Mouse (Mus musculus) cerebellum, adult 11 months (tissue): ENCODE data around the gene Sult4a1.

Source experiments
- DNase-seq: peaks from one replicate; pipeline ENCODE4 v3.0.0; 2022

Sult4a1 gene

DNA sequence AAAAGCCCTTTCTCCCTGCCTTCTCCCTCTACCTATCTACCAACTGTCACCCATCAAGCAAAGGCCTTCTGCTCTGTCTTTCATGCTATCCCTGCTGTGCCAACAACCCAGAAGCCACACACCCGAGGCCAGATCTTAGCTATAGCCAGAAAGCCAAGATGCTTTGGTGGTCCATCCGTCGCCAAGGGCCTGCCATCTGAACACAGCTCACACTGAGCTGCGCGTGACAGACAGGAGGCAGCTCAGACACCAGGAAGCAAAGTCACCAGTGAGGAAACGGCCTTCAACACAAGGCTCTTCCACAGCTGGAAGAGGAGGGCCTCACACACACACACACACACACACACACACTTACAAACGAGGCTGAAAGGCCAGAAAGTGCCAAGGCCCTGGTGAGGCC, 10.6 kb downstream of the Sult4a1 start:
- no peak for DNase-seq

DNA sequence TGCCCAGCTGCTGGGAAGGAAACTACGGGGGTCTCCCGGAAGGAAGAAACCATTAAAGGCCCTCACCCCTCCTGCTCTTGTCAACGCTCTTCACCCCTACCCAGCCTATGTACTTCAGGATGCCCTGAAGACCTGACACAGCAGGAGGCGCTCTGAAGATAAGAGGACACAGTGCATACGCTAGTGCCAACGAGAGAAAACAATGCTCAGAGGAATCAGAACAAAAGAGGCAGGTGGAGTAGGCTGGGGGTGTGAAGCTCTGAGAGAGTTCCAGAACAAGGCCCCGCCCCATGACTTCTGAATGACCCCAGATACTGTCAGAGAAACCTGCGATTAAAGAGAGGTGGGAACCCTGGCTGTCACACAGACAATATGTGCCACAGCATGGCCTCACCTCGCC, 18.8 kb downstream of the Sult4a1 start:
- DNase-seq = no peak

DNA sequence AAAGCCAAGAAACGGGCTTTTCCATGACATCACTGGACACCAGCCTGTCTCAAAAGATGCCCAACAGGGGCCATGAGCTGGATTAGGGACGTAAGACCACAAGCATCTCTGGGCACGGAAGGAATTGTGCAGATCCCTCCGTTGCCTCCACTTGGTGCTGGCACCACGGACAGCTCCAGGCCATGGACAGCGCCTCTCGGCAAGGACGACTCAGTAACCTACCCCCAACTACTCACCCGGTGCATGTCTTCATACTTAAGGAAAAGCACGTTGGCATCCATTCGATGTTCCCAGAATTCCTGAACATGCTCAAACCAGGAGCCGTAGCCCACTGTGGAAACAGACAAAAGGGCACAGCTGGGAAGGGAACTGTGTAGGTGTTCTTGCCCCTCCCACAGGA, 19.2 kb downstream of the Sult4a1 start:
- DNase-seq = no peak

DNA sequence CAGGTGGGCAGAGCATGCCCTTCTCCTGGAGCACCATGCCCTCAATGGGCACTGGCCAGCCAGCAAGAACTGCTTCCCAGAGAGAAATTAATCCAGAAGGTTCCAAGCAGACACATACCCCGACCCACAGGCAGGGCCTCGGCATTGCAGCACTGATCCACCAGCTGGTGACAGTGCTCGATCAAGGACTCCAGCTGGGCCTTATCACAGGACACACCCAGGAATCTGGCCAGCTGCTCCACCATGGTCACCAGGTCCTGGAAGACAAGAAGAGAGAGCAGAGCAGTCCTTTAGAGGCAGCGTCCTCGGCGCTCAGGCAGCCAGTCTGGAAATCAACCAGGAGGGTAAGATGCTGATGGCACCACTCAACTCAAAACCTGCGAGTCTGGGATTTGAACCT, 25.5 kb downstream of the Sult4a1 start:
- no peak for DNase-seq

DNA sequence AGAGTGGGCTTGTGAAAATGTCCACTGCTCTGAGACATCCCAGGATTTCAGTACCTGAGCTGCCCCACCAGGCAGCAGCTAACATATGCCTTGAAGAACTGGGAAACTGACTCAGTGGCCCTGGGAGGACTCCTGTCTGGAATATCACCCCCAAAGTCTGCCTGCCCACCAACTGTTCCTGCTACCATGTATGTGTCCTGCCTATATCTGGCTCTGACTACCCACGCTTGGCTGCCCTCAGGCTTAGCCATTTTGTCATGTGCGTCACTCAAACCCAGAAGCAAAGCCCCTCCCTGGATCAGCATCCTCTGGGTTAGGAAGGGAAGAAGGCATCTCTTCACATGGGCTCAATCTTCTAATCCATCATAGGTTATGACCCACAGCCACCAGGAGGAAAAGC, 26.0 kb downstream of the Sult4a1 start:
- DNase-seq = no peak

DNA sequence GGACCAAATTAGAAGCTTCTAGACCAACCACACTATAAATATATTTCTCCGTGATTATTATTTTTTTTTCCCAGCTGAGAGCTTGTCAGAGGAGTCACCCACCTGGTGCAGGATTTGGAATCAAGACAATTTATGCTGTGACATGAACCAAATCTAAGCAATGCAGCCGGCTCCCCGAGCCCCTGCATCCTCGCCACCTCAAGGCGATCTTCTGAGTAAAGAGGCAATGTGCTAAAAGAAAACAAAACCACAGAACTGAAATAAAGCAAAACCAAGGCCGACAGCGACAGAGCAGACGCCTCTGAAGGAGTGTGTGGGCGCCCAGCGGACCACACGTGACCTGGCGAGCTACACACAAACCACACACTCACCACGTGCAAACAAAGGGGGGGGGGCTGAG, 26.9 kb downstream of the Sult4a1 start:
- no peak for DNase-seq

DNA sequence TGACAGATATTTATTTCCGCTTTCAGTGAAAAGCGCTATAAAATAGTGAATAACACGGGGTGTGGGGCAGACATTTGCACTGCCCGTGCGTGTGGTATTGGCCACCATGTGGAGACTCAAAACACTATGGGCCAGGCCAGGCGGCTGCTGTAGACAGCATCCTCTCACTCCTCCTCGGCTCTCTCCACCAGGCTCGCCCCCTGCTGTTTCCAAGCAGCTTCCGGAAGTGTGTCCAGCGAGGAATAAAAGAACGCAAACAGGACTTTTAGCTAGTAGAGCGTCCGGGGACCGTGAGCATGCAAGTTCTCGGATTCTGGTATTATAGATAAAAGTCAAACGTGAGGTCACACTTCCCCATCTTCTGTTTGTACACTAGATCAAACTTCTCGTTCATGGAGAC, 28.4 kb downstream of the Sult4a1 start:
- no peak for DNase-seq

DNA sequence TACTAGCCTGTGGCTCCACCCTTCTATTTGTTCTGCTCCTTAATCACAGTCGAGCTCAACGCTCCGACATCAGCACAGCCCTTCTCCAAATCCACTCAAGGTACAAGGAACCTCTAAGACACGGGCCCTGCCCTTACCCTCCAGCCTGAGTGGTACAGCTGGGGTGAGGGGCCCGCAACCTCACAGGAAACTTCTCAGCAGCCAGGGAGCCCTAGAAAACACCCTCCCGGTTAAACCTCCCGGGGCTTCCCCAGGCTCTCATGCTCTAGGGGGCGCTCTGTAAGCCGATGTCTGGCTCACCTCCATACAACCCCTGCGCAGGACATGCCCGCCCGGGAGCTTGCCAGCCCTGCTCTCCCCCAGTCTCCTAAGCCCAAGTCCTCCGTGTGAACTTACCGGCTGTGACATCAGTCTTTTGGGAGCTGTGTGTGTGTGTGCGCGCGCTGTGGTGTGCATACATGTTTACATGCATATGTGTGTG, 30.8 kb downstream of the Sult4a1 start:
- no peak for DNase-seq

DNA sequence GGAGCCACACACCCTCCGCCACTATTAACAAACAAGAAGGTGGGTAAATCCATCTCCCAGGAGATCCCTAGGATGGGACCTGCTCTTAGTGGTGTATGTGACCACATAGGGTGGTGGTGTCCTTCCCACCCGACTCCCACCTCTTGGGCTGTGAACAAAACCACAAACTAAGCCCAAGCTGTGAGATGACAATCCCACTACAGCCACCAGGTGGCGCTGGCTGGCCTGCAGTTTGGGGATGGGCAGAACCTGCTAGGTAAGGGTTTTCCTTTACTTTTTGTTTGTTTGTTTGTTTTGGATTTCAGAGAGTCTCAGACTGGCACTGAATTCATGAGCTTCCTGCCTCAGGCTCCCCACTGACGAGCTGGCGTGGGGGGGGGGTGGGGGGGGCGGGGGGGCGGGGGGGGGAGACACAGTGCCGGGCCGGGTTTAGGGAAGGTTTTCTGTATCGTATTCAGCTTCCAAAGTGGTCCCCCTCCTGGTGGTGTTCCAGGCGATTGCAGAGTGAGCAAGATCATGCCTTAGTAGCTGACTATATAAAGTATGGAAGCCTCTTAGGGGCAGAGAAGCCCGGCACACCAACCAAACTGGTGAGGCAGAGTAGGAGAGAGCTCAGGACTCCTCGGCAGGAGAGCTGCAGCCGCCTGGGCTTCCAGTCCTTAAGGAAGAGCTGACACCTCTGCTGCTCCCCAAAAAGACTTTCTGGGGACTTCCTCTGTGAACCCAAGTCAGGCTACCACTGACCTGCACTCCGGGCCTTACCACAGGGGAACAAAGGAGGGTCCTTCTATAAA, 31.4 kb downstream of the Sult4a1 start:
- DNase-seq = peak; percentile 65

DNA sequence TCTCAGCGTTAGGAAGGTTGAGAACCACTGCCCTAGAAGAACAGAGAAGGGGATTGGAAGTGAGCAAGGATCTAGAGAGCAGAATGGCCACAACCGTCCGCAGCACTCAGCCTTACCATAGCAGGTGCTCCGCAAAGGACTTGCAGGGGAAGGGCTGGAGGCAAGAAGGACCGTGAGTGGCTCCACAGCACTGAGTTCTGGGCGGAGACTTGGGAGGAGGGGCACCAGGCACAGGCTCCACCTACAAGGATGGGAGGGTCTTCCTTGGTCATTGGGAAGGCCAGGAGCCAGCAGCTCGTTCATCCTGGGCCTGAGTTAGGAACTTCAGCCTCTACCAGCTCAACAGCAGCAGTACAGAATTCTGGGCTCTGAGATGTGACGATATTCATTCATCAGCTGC, 32.5 kb downstream of the Sult4a1 start:
- no peak for DNase-seq

DNA sequence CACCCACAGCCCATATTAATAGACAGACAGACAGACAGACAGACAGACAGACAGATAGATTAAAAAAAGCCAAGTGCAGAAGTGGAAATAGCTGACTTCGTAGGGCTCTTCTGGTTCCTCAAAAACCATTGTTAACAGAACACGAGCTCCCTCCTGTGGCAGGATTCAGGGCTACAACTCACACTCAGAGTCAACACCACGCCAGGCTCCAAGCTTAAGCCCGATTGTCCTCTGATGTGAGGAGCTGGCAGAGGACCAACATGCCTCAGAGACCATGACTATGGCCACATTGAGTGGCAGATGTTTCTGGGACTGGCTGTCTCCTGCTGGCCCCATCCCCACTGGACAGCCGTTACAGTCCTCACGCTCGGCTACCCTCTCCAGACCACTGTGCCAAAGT, 33.3 kb downstream of the Sult4a1 start:
- peak; percentile 56 for DNase-seq

DNA sequence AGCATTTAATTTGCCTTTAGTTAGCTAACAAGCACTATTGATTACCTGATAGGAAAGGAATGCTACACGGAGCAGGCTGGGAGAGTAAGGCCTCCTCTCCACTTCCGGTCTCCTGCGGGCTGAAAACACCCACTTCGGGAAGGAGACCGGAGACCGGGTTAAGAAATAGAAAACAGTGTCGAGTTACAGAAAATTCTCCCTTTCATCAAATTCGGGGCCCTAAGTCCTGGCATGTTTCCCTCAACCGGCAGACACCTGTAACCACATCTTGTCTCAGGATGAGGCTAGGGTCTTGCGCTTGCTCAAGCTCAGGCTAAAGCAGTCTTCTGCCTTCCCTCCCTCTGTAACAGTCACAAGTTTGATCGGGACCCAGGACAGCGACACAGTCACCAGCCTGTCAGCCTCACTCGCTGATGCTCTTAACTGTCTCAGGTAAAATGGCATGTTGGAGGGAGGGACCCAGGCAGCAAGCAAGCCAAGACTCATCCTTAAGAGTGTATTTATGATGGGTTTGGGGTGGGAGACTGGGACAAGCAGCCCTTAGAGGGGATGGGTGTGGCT, 35.4 kb downstream of the Sult4a1 start:
- no peak for DNase-seq

DNA sequence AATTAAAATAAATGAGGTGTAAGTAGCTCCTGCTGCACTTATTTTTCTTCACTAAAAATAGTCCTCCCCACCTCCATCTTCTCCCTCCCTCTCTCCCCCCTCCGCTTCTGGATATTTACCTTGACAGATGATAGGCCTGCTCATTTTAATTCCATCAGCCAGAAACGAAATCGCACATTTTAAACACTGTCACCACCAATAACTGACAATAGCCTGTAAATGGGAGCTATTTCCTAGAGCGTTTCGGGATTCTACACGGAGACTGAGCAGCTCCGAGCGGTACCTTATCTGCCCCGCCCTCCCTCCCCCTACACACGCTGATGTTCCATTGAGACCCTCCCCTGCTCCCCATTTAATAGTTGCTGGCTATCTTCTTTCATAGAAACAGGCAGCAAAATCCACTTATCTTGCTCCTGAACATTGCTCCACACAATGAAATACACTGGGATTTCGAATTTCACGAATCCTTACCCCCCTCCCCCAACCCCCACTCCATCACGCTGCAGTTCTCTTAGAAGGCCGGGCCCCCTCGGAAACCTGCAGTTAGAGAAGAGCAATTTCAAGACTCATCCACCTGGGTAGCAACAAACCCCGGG, 36.0 kb downstream of the Sult4a1 start:
- no peak for DNase-seq

DNA sequence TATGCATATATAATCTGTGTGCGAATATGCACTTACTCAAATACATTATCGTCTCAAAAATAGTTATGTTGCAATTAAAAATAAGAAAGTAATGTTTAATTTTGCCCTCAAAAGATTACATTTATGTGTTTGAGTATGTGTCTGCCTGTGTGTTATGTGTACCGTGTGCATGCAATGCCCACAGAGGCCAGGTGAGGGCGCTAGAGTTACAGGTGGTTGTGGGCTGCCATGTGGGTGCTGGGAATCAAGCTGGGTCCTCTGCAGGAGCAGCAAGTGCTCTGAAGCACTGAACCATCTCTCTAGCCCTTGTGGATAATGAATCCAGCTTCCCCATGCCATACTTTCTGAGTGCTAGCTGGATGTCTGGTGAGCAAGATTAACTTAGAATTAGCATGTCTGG, 39.9 kb downstream of the Sult4a1 start:
- DNase-seq = no peak

DNA sequence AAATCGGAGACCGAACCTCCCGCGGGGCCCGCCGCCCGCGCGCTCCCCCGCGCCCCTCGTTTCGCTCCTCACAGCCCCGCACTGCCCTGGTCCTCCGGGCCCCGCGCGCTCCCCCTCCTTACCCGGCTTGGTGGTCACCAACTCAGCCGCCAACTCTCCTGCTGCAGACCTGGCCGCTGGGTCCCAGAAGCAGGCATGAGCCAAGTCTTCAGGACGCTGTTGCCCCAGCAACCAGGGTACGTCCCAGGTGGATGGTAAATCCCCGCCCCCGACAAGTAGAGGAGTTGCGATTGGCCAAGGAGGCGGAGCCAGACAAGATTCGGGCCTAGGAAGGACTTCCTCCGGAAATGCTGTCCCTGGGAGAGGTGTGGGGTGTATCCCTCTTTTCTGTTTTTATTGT, 40.4 kb downstream of the Sult4a1 start, which contains the start of gene Efcab6:
Gene Efcab6 (minus strand): TSS at position 240 of the 400 bp plus-strand sequence.
- DNase-seq = no peak

DNA sequence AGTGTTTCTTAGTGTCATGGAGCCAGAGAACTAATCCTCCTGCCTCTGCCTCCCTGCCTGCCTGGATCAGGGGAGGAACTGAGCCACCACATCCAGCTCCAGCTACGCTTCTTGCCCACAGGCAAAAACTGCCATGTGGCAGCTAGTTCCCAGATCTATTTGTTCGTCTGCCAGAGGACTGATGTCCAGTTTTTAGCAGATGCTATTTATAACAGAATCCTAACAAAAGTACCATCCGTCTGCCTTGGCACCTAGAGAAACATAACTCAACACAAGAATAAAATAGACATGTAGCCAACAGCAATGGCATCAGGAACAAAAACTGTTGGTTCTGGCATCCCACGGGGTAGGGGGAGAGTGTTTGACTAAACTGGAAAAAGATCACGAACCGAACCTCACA, 46.7 kb downstream of the Sult4a1 start:
- DNase-seq = no peak

DNA sequence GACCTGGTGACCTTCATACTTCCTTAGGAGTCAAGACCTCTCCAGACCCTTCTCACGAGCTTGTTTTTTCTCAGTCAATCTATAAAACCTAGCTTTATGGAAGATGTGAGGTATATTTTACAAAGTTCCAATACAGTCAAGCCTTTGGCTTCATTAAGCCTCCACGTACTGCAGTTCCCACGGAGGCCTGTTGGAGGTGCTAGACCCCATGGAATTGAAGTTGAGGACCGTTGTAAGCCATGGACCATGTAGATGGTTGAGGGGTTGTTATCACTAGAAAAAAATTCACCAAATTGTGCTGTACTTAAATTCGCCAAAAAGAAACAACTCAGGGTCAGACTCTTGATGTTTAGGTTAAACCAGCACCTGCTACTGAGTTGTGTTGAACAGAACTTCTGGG, 49.5 kb downstream of the Sult4a1 start:
- no peak for DNase-seq

DNA sequence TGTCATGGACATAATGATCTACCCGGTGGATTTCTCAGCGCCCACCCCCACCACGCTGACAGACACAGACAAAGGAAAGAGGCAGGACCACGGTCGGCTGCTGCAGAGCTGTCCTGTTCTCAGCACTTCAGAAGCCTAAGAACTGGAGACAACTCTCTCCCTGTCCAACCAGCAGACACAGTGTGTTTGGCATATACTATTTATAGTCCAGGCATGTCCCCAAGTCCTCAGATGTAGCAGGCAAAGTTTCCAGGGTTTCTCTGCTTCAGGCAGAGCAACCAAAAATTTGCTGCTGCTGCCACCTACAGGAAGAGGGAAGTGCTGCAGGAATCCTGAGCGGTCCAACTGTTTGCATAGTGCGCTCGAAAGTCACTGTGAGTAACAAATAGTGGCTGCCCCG, 51.7 kb downstream of the Sult4a1 start:
- DNase-seq = peak; percentile 70

DNA sequence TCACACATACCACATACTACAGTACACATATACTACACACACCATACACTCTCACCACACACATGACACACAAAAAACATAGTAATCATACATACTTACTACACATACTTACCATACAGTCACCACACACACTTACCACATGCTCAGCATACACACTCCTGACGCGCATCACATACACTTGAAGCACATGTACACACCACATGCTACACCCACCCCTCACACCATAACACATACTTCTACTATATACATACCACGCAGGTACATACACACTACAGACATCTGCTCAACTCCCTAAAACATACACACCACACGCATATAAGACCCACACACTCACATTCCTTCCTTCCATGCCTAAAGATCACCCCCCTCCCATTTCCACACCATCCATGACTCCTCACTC, 52.3 kb downstream of the Sult4a1 start:
- no peak for DNase-seq

DNA sequence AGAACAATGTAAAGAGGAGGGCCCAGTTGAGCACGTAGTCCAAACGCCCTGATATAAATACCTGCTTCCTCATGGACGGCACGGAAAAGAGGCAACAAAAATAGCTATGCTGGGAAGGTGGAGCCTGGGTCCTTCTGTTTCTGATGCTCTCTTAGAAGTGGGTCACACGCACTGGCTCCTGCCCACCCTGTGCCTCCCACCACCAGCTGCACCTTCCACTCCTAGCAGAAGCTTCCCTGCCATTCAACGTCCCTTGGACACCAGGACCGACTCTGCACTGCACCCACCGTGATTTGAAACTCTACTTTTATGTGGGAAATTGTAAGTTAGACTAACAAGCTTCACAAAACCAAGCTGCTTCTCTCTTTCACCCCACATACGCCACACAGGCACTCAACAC, 53.2 kb downstream of the Sult4a1 start:
- no peak for DNase-seq

DNA sequence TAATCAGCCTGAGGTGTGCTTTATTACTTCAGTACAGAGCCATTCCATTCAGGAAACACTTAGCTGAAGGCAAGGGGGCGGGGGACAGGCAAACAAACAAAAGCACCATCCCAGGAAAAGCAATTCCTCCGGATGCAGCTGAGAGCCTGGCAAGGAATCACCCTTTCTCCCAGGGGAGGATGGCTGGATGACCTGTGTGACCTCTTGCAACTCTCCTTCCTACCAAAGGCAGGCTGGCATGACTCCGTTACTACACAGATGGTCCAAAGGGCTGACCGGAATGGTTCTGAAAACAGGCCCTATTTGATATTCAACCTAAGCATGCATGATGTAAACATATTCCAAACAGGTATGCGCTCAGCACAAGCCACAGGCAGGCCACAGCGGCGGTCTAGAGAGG, 56.0 kb downstream of the Sult4a1 start:
- no peak for DNase-seq

DNA sequence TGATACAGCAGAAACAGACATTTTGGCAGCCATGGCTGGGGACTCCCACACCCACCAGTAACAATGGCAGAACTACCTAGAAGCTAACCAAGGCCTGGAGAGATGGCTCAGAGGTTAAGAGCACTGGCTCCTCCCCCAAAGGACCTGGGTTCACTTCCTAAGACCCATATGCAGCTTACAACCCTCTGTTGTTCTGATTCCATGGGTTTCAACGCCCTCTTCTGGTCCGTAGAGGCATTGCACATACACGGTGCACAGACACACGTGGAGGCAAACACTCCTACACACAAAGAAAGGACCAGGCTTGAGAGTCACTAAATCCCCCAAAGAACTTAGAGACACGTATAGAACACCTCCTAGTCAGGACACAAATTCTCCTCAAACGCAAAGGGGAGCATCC, 60.0 kb downstream of the Sult4a1 start:
- no peak for DNase-seq

DNA sequence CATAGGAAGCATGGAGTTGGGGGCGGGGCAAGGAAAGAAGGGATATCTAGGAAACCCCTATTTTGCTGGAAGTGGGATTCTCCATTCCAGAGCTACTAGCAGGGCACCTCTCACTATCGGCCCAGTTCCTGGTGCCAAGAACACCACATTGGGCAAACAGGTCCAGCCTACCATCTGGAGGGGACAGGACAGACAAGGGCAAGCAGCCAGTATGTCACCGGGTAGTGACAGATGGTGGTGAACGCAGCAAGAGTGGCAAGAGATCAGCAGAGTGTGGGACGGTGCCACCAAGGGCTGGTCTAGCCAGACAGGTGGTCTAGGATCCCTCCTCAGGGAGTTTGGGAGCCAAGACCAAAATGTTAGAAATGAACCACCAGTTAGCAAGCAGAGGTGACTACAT, 68.5 kb downstream of the Sult4a1 start:
- peak; percentile 92 for DNase-seq
